Mouse (Mus musculus) stomach, embryonic 14.5 days (tissue): ENCODE measurements around the gene Ccn1. TPM values are rescaled to one million over a fixed set of nuclear protein-coding genes. Genes with fewer than 3 reads are reported as not detected.

Source experiments
- ATAC-seq: fragments of 200-750 bp; cut with Nextera tagmentation; 2 replicates; pipeline ENCODE4 v1.8.0; 2017; ENCODE audit warnings: low read depth, moderate TSS enrichment; ENCODE audit not compliant: insufficient number of reproducible peaks, insufficient read depth, low FRiP score
- H3K27ac ChIP-seq: fragments of 300-500 bp; sonication (generic); 2 replicates; pipeline ENCODE4 v1.5.1; 2014; ENCODE audit warnings: mild to moderate bottlenecking, low read length, moderate library complexity, mixed read lengths
- H3K27me3 ChIP-seq: fragments of 300-500 bp; sonication (generic); 2 replicates; pipeline ENCODE4 v1.6.1; 2014; ENCODE audit warnings: low read length, control low read depth, mixed read lengths; ENCODE audit not compliant: control insufficient read depth, insufficient read depth
- H3K36me3 ChIP-seq: fragments of 300-500 bp; sonication (generic); 2 replicates; pipeline ENCODE4 v1.6.1; 2014; ENCODE audit warnings: mild to moderate bottlenecking, control low read depth, low read length, moderate library complexity, mixed read lengths; ENCODE audit not compliant: control insufficient read depth, insufficient read depth
- H3K4me1 ChIP-seq: fragments of 300-500 bp; sonication (generic); 2 replicates; pipeline ENCODE4 v1.6.1; 2014; ENCODE audit warnings: low read length, control low read depth, mixed read lengths; ENCODE audit not compliant: control insufficient read depth, insufficient read depth
- H3K4me2 ChIP-seq: fragments of 300-500 bp; sonication (generic); replicated peaks from 2 replicates; pipeline ENCODE4 v1.6.1; 2014; ENCODE audit warnings: low read depth, low read length, control low read depth
- H3K4me3 ChIP-seq: fragments of 300-500 bp; sonication (generic); 2 replicates; pipeline ENCODE4 v1.5.1; 2014; ENCODE audit warnings: low read depth, low read length, control low read depth
- H3K9ac ChIP-seq: fragments of 300-500 bp; sonication (generic); replicated peaks from 2 replicates; pipeline ENCODE4 v1.6.1; 2014; ENCODE audit warnings: low read depth, mild to moderate bottlenecking, control low read depth, low read length, moderate library complexity, mixed read lengths
- H3K9me3 ChIP-seq: fragments of 300-500 bp; sonication (generic); 2 replicates; pipeline ENCODE4 v1.6.1; 2016; ENCODE audit warnings: low read depth, low read length, control low read depth; ENCODE audit not compliant: control insufficient read depth
- WGBS: fragments of 180-500 bp; shearing (Covaris S2); extraction: QIAGEN DNeasy Blood & Tissue Kit; methylation state at CpG from one replicate; pipeline ENCODE4 v1.1.7; 2014; 5-methylcytosine and 5-hydroxymethylcytosine counted together
- polyA plus RNA-seq: library from polyadenylated mRNA; unstranded; fragments of >200 nt; fragmentation: Nextera tagmentation; extraction: Ambion mirVana; gene quantifications from 2 replicates; pipeline ENCODE4 v1.2.1, GENCODE M21; 2014

The Ccn1 gene
- polyA plus RNA-seq, 1 experiment from 2014 or later: 20.9 TPM

GRCm38 (mm10) chr3:145681348-145681935 is 31.7 kb upstream of the Ccn1 start:
- WGBS: 65% methylated on average over 10 of the region's 10 CpGs
- H3K9me3 ChIP-seq: no peaks in the 10 kb centered on the region
- 0 out of 2 replicates have a peak, but pooled peaks cover 5% of the 10 kb centered on the region for H3K4me1 ChIP-seq
- ATAC-seq: no peak
- no peak overlapping the region for H3K9ac ChIP-seq
- no peak overlapping the region for H3K4me2 ChIP-seq
- H3K27ac ChIP-seq: no peak overlapping the region
- H3K27me3 ChIP-seq: no peaks in the 10 kb centered on the region
- no peak overlapping the region for H3K4me3 ChIP-seq
- H3K36me3 ChIP-seq: no peaks in the 10 kb centered on the region

GRCm38 (mm10) chr3:145680686-145681085 is 30.9 kb upstream of the Ccn1 start:
- Histone ChIP-seq H3K4me1 (0 out of 2 replicates have a peak, but pooled peaks cover 5% of the 10 kb centered on the region), H3K36me3 (no peaks in the 10 kb centered on the region), H3K27ac (no peak overlapping the region), H3K4me2 (no peak overlapping the region), H3K27me3 (no peaks in the 10 kb centered on the region), H3K4me3 (no peak overlapping the region), H3K9me3 (no peaks in the 10 kb centered on the region), H3K9ac (no peak overlapping the region)
- no peak for ATAC-seq
- 97% methylated on average over 5 of the region's 5 CpGs for WGBS

GRCm38 (mm10) chr3:145676212-145676611 is 26.4 kb upstream of the Ccn1 start:
- H3K36me3 ChIP-seq: no peaks in the 10 kb centered on the region
- H3K9me3 ChIP-seq: no peaks in the 10 kb centered on the region
- no peak overlapping the region for H3K9ac ChIP-seq
- no peak for ATAC-seq
- H3K27me3 ChIP-seq: no peaks in the 10 kb centered on the region
- no peaks in the 10 kb centered on the region for H3K4me1 ChIP-seq
- no peak overlapping the region for H3K27ac ChIP-seq
- H3K4me2 ChIP-seq: no peak overlapping the region
- WGBS: 81% methylated on average over 6 of the region's 6 CpGs
- no peak overlapping the region for H3K4me3 ChIP-seq

- no peaks in the 10 kb centered on the region for H3K4me1 ChIP-seq
- H3K36me3 ChIP-seq: no peaks in the 10 kb centered on the region
- no peaks in the 10 kb centered on the region for H3K9me3 ChIP-seq
- H3K27ac ChIP-seq: no peak overlapping the region
- H3K4me2 ChIP-seq: no peak overlapping the region
- ATAC-seq: no peak
- WGBS: 57% methylated on average over 2 of the region's 2 CpGs
- no peak overlapping the region for H3K4me3 ChIP-seq
- H3K27me3 ChIP-seq: no peaks in the 10 kb centered on the region
- H3K9ac ChIP-seq: no peak overlapping the region
Observed at GRCm38 (mm10) chr3:145674815-145675214, 25.0 kb upstream of the Ccn1 start.

GRCm38 (mm10) chr3:145666383-145666782 is 16.6 kb upstream of the Ccn1 start:
- 89% methylated on average over 4 of the region's 4 CpGs for WGBS
- no peaks in the 10 kb centered on the region for H3K27me3 ChIP-seq
- no peak for ATAC-seq
- no peaks in the 10 kb centered on the region for H3K9me3 ChIP-seq
- no peak overlapping the region for H3K4me3 ChIP-seq
- no peaks in the 10 kb centered on the region for H3K4me1 ChIP-seq
- no peak overlapping the region for H3K4me2 ChIP-seq
- no peak overlapping the region for H3K9ac ChIP-seq
- H3K27ac ChIP-seq: no peak overlapping the region
- H3K36me3 ChIP-seq: no peaks in the 10 kb centered on the region

- Histone ChIP-seq H3K9ac (no peak overlapping the region), H3K36me3 (no peaks in the 10 kb centered on the region), H3K27me3 (no peaks in the 10 kb centered on the region), H3K4me1 (0 out of 2 replicates have a peak, but pooled peaks cover 11% of the 10 kb centered on the region), H3K9me3 (no peaks in the 10 kb centered on the region), H3K4me3 (no peak overlapping the region), H3K27ac (no peak overlapping the region), H3K4me2 (no peak overlapping the region)
- ATAC-seq: no peak
- WGBS: 73% methylated on average over 14 of the region's 14 CpGs
Observed at GRCm38 (mm10) chr3:145656993-145657713, 7.4 kb upstream of the Ccn1 start.

- H3K4me2 ChIP-seq: no peak overlapping the region
- no peaks in the 10 kb centered on the region for H3K9me3 ChIP-seq
- H3K27ac ChIP-seq: no peak overlapping the region
- WGBS: 91% methylated on average over 6 of the region's 6 CpGs
- no peak overlapping the region for H3K9ac ChIP-seq
- H3K4me1 ChIP-seq: peaks cover 22% of the 10 kb centered on the region; the same call in 1 of the 2 replicates
- H3K4me3 ChIP-seq: no peak overlapping the region
- no peaks in the 10 kb centered on the region for H3K36me3 ChIP-seq
- no peaks in the 10 kb centered on the region for H3K27me3 ChIP-seq
- ATAC-seq: no peak
Observed at GRCm38 (mm10) chr3:145654944-145655343, 5.2 kb upstream of the Ccn1 start.

- no peak for ATAC-seq
- 77% methylated on average over 9 of the region's 9 CpGs for WGBS
- H3K9ac ChIP-seq: no peak overlapping the region
- H3K4me2 ChIP-seq: peak overlapping the region; percentile 80
- peak overlapping the region; percentile 51; the same call in 1 of the 2 replicates for H3K4me3 ChIP-seq
- no peaks in the 10 kb centered on the region for H3K27me3 ChIP-seq
- peak overlapping the region; percentile 91 for H3K27ac ChIP-seq
- H3K9me3 ChIP-seq: no peaks in the 10 kb centered on the region
- H3K36me3 ChIP-seq: no peaks in the 10 kb centered on the region
- H3K4me1 ChIP-seq: peaks cover 22% of the 10 kb centered on the region; the same call in 1 of the 2 replicates
Observed at GRCm38 (mm10) chr3:145654028-145654427, 4.2 kb upstream of the Ccn1 start.
